Mouse (Mus musculus) ES-E14 (cell line): Measurements from ENCODE around the gene Bst2. TPM values are rescaled to one million over a fixed set of nuclear protein-coding genes. Genes with fewer than 3 reads are reported as not detected.

Experiments
- DNase-seq: peaks from one replicate; pipeline ENCODE4 v3.0.0-alpha.2; 2013; ENCODE audit warnings: low read depth, low spot score
- H3K27ac ChIP-seq: 2 replicates; pipeline ENCODE4 v1.5.1; 2012; ENCODE audit warnings: low read depth, mild to moderate bottlenecking, low read length, moderate library complexity, mixed read lengths; ENCODE audit not compliant: poor library complexity, insufficient read depth, severe bottlenecking
- H3K36me3 ChIP-seq: 2 replicates; pipeline ENCODE4 v1.6.1; 2012; ENCODE audit warnings: mild to moderate bottlenecking, low read length, moderate library complexity, mixed read lengths; ENCODE audit not compliant: control insufficient read depth, poor library complexity, insufficient read depth, severe bottlenecking
- H3K4me1 ChIP-seq, 2 experiments: fragments of 150-350 bp in 1 of 2; sonication (generic) in 1 of 2; 2 replicates each; pipeline ENCODE4 v1.6.1; 2012; ENCODE audit warnings: low read length in 2 of 2, mild to moderate bottlenecking in 1 of 2, mixed read lengths in 1 of 2; ENCODE audit not compliant: control insufficient read depth in 2 of 2, insufficient read depth in 2 of 2, poor library complexity in 1 of 2
- H3K4me3 ChIP-seq, 2 experiments: fragments of 150-350 bp in 1 of 2; sonication (generic) in 1 of 2; 2 replicates each; pipeline ENCODE4 v1.5.1; 2012; ENCODE audit warnings: low read length in 2 of 2, low read depth in 1 of 2, mild to moderate bottlenecking in 1 of 2, mixed read lengths in 1 of 2; ENCODE audit not compliant: insufficient read depth in 1 of 2, poor library complexity in 1 of 2, severe bottlenecking in 1 of 2
- H3K9ac ChIP-seq: 2 replicates; pipeline ENCODE4 v1.6.1; 2012; ENCODE audit warnings: low read depth, mild to moderate bottlenecking, low read length, mixed read lengths; ENCODE audit not compliant: poor library complexity, insufficient read depth, severe bottlenecking
- H3K9me3 ChIP-seq: fragments of 150-350 bp; sonication (generic); 2 replicates; pipeline ENCODE4 v1.6.1; 2012; ENCODE audit warnings: low read depth, mild to moderate bottlenecking, low read length; ENCODE audit not compliant: control insufficient read depth, insufficient read depth
- CHD2 ChIP-seq: IDR thresholded peaks from 2 replicates; pipeline ENCODE4 v1.6.1; 2014; ENCODE audit warnings: mild to moderate bottlenecking, low read depth, low read length, inconsistent platforms
- HCFC1 ChIP-seq: IDR thresholded peaks from 2 replicates; pipeline ENCODE4 v1.6.1; 2012; ENCODE audit warnings: low read length, inconsistent platforms, borderline replicate concordance; ENCODE audit not compliant: insufficient read depth
- MAFK ChIP-seq: IDR thresholded peaks from 2 replicates; pipeline ENCODE4 v1.6.1; 2014; ENCODE audit warnings: mild to moderate bottlenecking, low read depth, low read length, inconsistent platforms; ENCODE audit not compliant: insufficient read depth
- ZC3H11A ChIP-seq: IDR thresholded peaks from 2 replicates; pipeline ENCODE4 v1.6.1; 2012; ENCODE audit warnings: low read depth, mild to moderate bottlenecking, inconsistent platforms, low read length, borderline replicate concordance
- ZNF384 ChIP-seq: IDR thresholded peaks from 2 replicates; pipeline ENCODE4 v1.6.1; 2012; ENCODE audit warnings: low read depth, low read length, inconsistent platforms
- in situ Hi-C, 2 experiments: fragments of 600-800 bp; cut with MboI; formaldehyde crosslinking; loops; one replicate each; pipeline ENCODE4 v1.15.1; 2025; ENCODE audit warnings: low sequenced_read_pairs in 2 of 2, inconsistent platforms in 1 of 2; ENCODE audit not compliant: unreplicated experiment in 2 of 2
- total RNA-seq: library from RNA; depleted of rRNA; stranded (reverse); fragments of 300-350 nt; gene quantifications from 2 replicates; pipeline ENCODE4 v1.2.3, GENCODE M21; 2012

Gene Bst2
- total RNA-seq, 1 experiment, result 135 TPM

DNA sequence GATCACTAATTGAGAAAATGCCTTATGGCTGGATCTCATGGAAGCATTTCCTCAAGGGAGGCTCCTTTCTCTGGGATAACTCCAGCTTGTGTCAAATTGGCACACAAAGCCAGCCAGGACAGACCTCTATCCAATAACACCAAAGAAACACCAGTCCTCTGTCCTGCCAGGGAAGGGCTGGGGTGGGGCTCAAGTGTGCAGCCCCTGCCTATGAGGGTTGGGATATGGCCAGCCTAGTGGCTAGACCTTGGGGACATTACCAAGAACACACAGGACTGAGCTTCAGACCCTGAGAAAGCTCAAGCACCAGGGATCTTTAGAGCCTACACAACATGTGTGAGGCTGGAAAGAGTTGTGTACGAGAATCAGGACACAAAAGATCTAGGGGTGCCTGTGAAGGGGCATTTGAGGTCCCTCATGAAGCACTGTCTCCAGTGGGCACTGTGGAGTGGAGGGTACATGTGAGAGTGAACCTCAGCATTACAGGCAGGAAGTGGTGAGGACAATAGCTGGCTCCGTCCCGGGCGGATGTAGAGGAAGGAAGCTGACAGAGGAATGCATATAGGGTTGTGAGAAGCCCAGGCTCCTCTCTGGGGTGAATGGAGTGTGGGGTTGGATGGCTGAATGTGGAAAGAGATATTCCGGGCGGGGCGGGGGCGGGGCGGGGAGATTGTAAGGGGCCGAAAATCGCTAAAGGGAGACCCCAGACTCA, 8.7 kb downstream of the Bst2 start:
- Histone ChIP-seq H3K9ac (no peak overlapping the region; the same call in 1 of the 2 replicates), H3K4me3 (no peak overlapping the region), H3K9me3 (no peaks in the 10 kb centered on the region), H3K36me3 (no peaks in the 10 kb centered on the region), H3K4me1 (peaks cover 7 to 20% of the 10 kb centered on the region in 2 experiments), H3K27ac (peak overlapping the region; percentile 63; the same call in 1 of the 2 replicates)
- no peak for DNase-seq
- in situ Hi-C loops, result no loop called here
- no peak for TF ChIP-seq HCFC1
- no peak for TF ChIP-seq CHD2
- TF ChIP-seq ZC3H11A, result no peak
- no peak for TF ChIP-seq MAFK
- no peak for TF ChIP-seq ZNF384

DNA sequence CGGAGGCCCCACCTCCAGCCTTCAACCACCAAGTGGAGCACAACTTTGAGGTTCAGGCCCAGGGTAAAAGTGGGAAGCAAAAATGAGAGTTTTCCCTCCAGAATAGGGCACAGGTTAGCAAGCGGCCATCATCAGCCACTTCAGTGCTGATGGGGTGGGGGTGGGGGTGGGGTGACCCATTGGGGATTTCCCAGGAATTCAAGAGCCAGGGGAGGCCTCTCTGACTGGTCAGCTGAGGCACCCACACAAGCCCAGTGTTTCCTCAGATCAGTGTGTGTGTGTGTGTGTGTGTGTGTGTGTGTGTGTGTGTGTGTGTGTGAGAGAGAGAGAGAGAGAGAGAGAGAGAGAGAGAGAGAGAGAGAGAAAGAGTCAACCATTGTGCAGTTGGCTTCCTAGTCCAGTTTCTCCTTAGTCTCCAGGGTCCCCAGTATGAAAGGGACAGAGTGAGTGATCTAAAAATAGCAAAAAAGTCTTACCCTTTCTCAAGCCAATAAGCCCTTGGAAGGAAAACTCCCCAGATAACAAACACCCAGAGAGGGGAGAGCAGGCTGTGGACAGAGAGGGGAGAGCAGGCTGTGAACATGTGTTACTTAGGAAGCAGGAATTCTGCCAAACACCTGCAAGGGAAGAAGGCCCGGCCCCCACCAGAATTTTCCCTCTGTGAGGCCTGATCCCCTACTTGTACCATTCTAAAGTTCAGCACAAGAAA, 9.9 kb downstream of the Bst2 start:
- peak overlapping the region; percentile 76 for H3K27ac ChIP-seq
- no peaks in the 10 kb centered on the region for H3K9me3 ChIP-seq
- DNase-seq, result no peak
- TF ChIP-seq ZNF384 (no peak), HCFC1 (no peak), MAFK (no peak), ZC3H11A (no peak), CHD2 (no peak)
- no peak overlapping the region for H3K4me3 ChIP-seq
- peaks cover 7 to 24% of the 10 kb centered on the region in 2 experiments for H3K4me1 ChIP-seq
- in situ Hi-C loops, result no loop called here
- H3K36me3 ChIP-seq, result no peaks in the 10 kb centered on the region; the same call in 1 of the 2 replicates
- H3K9ac ChIP-seq, result peak overlapping the region; percentile 46; the same call in 1 of the 2 replicates

DNA sequence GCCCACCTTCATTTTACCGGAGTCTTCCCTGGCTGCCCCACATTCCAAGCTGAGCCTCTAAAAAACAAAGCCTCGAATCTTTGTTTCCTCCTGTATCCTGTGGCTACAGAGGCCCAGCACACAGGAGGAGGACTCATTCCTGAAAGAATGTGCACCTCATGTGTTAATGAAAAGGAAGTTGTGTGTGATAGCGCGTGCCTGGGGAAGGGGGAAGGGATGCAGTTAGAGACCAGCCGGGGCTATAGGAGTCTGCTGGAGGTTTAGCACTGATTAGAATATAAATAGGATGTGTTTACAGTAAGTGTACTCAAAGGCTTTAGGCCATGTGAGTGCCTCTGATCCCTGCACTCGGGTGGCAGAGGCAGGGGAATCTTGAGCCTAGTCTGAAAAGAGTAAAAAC, 11.0 kb downstream of the Bst2 start:
- Histone ChIP-seq H3K4me3 (peak overlapping the region; percentile 7 to 52; a peak in 2 of 4 replicates), H3K36me3 (no peaks in the 10 kb centered on the region; the same call in 1 of the 2 replicates), H3K27ac (peak overlapping the region; percentile 76), H3K9me3 (no peaks in the 10 kb centered on the region), H3K9ac (peak overlapping the region; percentile 60), H3K4me1 (peaks cover 7 to 28% of the 10 kb centered on the region in 2 experiments)
- in situ Hi-C loops, result no loop called here
- DNase-seq, result no peak
- TF ChIP-seq HCFC1 (0 out of 2 replicates have a peak, but pooled peaks have one; percentile 34), CHD2 (peak; percentile 80), ZC3H11A (no peak), MAFK (peak; percentile 52; the same call in 1 of the 2 replicates)

DNA sequence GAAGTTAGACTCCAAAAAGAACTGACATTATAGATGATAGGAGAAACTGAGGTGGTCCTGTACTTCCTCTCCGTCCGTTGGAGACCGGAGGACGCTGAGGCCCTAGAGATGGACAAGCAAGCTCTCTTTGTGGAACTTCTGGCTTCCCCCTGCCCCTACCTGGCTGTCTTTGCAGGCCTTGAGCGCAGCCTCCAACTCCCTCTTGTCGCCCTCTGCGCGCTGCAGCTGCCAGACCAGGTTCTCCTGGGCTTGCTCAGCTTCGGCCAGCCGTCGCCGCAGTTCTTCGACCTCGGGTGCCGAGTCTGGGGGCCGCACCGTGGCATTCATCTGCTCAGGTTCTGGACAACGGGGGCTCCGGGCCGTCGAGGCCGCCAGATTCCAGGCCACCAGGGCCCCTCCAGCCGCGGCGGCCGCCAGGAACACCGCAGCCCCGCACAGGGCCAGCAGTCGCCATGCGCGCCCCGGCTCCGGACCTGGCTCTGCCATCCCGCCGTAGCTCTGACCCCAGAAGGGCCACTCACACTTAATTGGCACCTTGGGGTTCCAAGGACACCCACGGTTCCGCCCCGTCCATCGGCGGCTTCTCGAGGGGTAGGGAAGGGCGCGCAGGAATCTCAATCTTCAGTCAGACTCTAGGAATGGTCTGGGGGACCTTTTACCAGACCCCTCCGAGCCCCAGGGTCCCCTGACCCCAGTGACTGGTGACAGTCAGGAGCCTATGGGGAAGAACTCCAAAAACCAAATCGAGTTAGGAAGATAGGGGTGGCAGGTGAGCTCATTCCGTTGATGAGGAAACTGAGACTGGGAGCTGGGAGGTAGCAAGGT, 11.8 kb downstream of the Bst2 start, which contains the start of gene Ccdc194:
Gene Ccdc194 (minus strand): TSS at position 486 of the 825 bp plus-strand sequence.
- TF ChIP-seq CHD2 (no peak), HCFC1 (no peak), ZNF384 (no peak), ZC3H11A (no peak), MAFK (no peak)
- H3K4me3 ChIP-seq, result peak within 1 kb of the TSS; percentile 49 to 52
- H3K9ac ChIP-seq, result peak within 1 kb of the TSS; percentile 60
- no peaks in the 10 kb centered on the region for H3K9me3 ChIP-seq
- no peak for DNase-seq
- H3K36me3 ChIP-seq, result no peaks in the 10 kb centered on the region; the same call in 1 of the 2 replicates
- H3K4me1 ChIP-seq, result peaks cover 5 to 27% of the 10 kb centered on the region in 2 experiments
- in situ Hi-C loops, result no loop called here
- peak within 1 kb of the TSS; percentile 76 for H3K27ac ChIP-seq
